Comparison of ENCODE assay signal across 8 mouse cellular contexts in genomic region chr19:21777171-21777731, GRCm38 (mm10). TPM values are rescaled to one million over a fixed set of nuclear protein-coding genes. Genes with fewer than 3 reads are reported as not detected.
DNase-seq lines count a peak whose midpoint lies in the region; ATAC-seq and TF ChIP-seq lines count a peak whose summit lies in the region.

No protein-coding gene starts in this region.

- DNase-seq in adrenal gland, postnatal 14 days = peak; percentile 77
- DNase-seq in heart, postnatal 10 days = peak; percentile 61 to 69
- DNase-seq in kidney, postnatal 4 days = peak; percentile 56 to 66
- DNase-seq in mesoderm, embryonic 11.5 days (ENCODE audit: low read depth, low spot score) = peak; percentile 54
- DNase-seq in splenic B cell, adult 2 months (ENCODE audit: low read depth, low spot score) = peak; percentile 63
- DNase-seq in left cerebral cortex, adult 11 months (ENCODE audit: low spot score) = no peak

- H3K4me3 ChIP-seq in ES-Bruce4 (ENCODE audit: low read depth, low read length) = 0 out of 2 replicates have a peak overlapping the region, but pooled peaks have one; percentile 52
- peak overlapping the region; percentile 4; the same call in 1 of the 2 replicates for H3K4me3 ChIP-seq in embryonic facial prominence, embryonic 15.5 days (replicated peaks)

- TF ChIP-seq CTCF in ES-Bruce4 (IDR thresholded peaks at IDR 0.05; ENCODE audit: low read depth, low read length) = peak; percentile 58

- no peaks in the 10 kb centered on the region for H3K9me3 ChIP-seq in ES-Bruce4 (replicated peaks; ENCODE audit: control insufficient read depth, insufficient read depth, low read length, poor library complexity, severe bottlenecking)
- no peaks in the 10 kb centered on the region for H3K9me3 ChIP-seq in embryonic facial prominence, embryonic 15.5 days (replicated peaks)

- H3K36me3 ChIP-seq in ES-Bruce4 (ENCODE audit: control insufficient read depth, insufficient read depth, low read length, poor library complexity, severe bottlenecking) = no peaks in the 10 kb centered on the region
- no peaks in the 10 kb centered on the region for H3K36me3 ChIP-seq in embryonic facial prominence, embryonic 15.5 days
- no peaks in the 10 kb centered on the region for H3K36me3 ChIP-seq in splenic B cell, adult 2 months (ENCODE audit: control insufficient read depth, insufficient read depth, low read length, poor library complexity, severe bottlenecking)

- H3K27ac ChIP-seq in ES-Bruce4 (ENCODE audit: insufficient read depth, low read length) = no peak overlapping the region
- no peak overlapping the region; the same call in 1 of the 2 replicates for H3K27ac ChIP-seq in embryonic facial prominence, embryonic 15.5 days (replicated peaks)

- H3K4me1 ChIP-seq in ES-Bruce4 (ENCODE audit: control insufficient read depth, insufficient read depth, low read length) = no peaks in the 10 kb centered on the region
- H3K4me1 ChIP-seq in embryonic facial prominence, embryonic 15.5 days = peaks cover 36% of the 10 kb centered on the region

- TF ChIP-seq POLR2A in ES-Bruce4 (IDR thresholded peaks at IDR 0.05; ENCODE audit: insufficient read depth, low read length) = no peak

- peak overlapping the region; percentile 59 for H3K4me2 ChIP-seq in embryonic facial prominence, embryonic 15.5 days (replicated peaks)

- WGBS in embryonic facial prominence, embryonic 15.5 days = 20% methylated on average over 20 of the region's 20 CpGs

- intact Hi-C loops in heart, postnatal 10 days (cut with DNase I) = loop anchor here (5.0 kb wide), 3 partner anchors 45 to 525 kb away; no protein-coding TSS in a partner anchor

- no peak for ATAC-seq in embryonic facial prominence, embryonic 15.5 days (ENCODE audit: insufficient number of reproducible peaks, low FRiP score, low TSS enrichment, low read depth)

- no peak for TF ChIP-seq EP300 in ES-Bruce4 (IDR thresholded peaks at IDR 0.05; ENCODE audit: insufficient read depth, low read depth, low read length)

- H3K27me3 ChIP-seq in ES-Bruce4 (ENCODE audit: control insufficient read depth, insufficient read depth, low read length, poor library complexity, severe bottlenecking) = no peaks in the 10 kb centered on the region
- no peaks in the 10 kb centered on the region for H3K27me3 ChIP-seq in embryonic facial prominence, embryonic 15.5 days
- H3K27me3 ChIP-seq in splenic B cell, adult 2 months (ENCODE audit: control insufficient read depth, insufficient read depth, low read length, poor library complexity, severe bottlenecking) = no peaks in the 10 kb centered on the region

- 0 out of 2 replicates have a peak overlapping the region, but pooled peaks have one; percentile 32 for H3K9ac ChIP-seq in ES-Bruce4 (ENCODE audit: low read depth, poor library complexity, severe bottlenecking)
- no peak overlapping the region for H3K9ac ChIP-seq in embryonic facial prominence, embryonic 15.5 days

RNA-seq across cellular contexts. Expression of gene Cemip2, which starts 0.9 kb away (rescaled TPM):
- polyA plus RNA-seq in ES-Bruce4 (2011; ENCODE audit: insufficient read depth, insufficient read length, low read depth, missing spikeins) = 41.9 and 43.1 TPM in 2 replicates
- total RNA-seq in adrenal gland, postnatal 14 days (2021) = 25.3 and 26.3 TPM in 2 replicates
- 30.8 and 33.0 TPM in 2 replicates for polyA plus RNA-seq in embryonic facial prominence, embryonic 15.5 days (2015; fragmentation: Nextera tagmentation; extraction: Ambion mirVana)
- 10 to 100 TPM; 30.1 to 31.4 TPM for total RNA-seq in heart, postnatal 10 days (2021)
